Mouse (Mus musculus) embryonic facial prominence, embryonic 13.5 days (tissue): ENCODE measurements around the gene Tspan8. TPM values are rescaled to one million over a fixed set of nuclear protein-coding genes. Genes with fewer than 3 reads are reported as not detected.

Experiments used
- polyA plus RNA-seq: library from polyadenylated mRNA; unstranded; fragments of >200 nt; fragmentation: Nextera tagmentation; extraction: Ambion mirVana; gene quantifications from 2 replicates; pipeline ENCODE4 v1.2.1, GENCODE M21; 2015

Gene Tspan8
- polyA plus RNA-seq, 1 experiment from 2014 or later = 4.3 TPM

Other genes starting within 250 kb of the Tspan8 start
- not detected in 2 replicates for gene A930009A15Rik, start 246.8 kb upstream of the Tspan8 start, polyA plus RNA-seq
- gene Lgr5, start 229.1 kb upstream of the Tspan8 start, polyA plus RNA-seq = 16.0 and 16.8 TPM in 2 replicates
- gene Ptprr, start 201.4 kb downstream of the Tspan8 start, polyA plus RNA-seq = 2.1 and 2.4 TPM in 2 replicates